Mouse (Mus musculus): Measurements from ENCODE around the gene Nid1.
"Not testable (repeated sequence)": the region's sequence is repeated elsewhere in the genome, so short reads cannot be mapped to it uniquely, and the experiment has no call there.

Gene Nid1

GRCm38 (mm10) chr13:13437460-13438015 is at the start of gene Nid1:
Gene Nid1 (plus strand): TSS chr13:13437551.
- DNase-seq (ENCODE audit: low read depth), result not testable (repeated sequence)

GRCm38 (mm10) chr13:13393228-13394095 is 43.9 kb upstream of the Nid1 start, which contains the start of gene Gpr137b:
Gene Gpr137b (minus strand): TSS chr13:13394014.
- DNase-seq (ENCODE audit: low read depth), result peak; percentile 2

GRCm38 (mm10) chr13:13394096-13394395 is 43.3 kb upstream of the Nid1 start:
- peak; percentile 11 for DNase-seq (ENCODE audit: low read depth)

GRCm38 (mm10) chr13:13400851-13401250 is 36.5 kb upstream of the Nid1 start:
- DNase-seq (ENCODE audit: low read depth), result not testable (repeated sequence)

- DNase-seq (ENCODE audit: low read depth), result not testable (repeated sequence)
These were observed 34.5 kb upstream of the Nid1 start for GRCm38 (mm10) chr13:13402818-13403217.

GRCm38 (mm10) chr13:13403366-13403765 is 34.0 kb upstream of the Nid1 start:
- DNase-seq (ENCODE audit: low read depth), result not testable (repeated sequence)

- not testable (repeated sequence) for DNase-seq (ENCODE audit: low read depth)
These were observed 33.5 kb upstream of the Nid1 start for GRCm38 (mm10) chr13:13403839-13404238.

GRCm38 (mm10) chr13:13404517-13405155 is 32.7 kb upstream of the Nid1 start:
- not testable (repeated sequence) for DNase-seq (ENCODE audit: low read depth)

GRCm38 (mm10) chr13:13405511-13405910 is 31.8 kb upstream of the Nid1 start:
- DNase-seq (ENCODE audit: low read depth), result not testable (repeated sequence)

GRCm38 (mm10) chr13:13414206-13414605 is 23.1 kb upstream of the Nid1 start:
- no peak for DNase-seq (ENCODE audit: low read depth)

GRCm38 (mm10) chr13:13415120-13416006 is 22.0 kb upstream of the Nid1 start:
- DNase-seq (ENCODE audit: low read depth), result peak; percentile 45

- DNase-seq (ENCODE audit: low read depth), result not testable (repeated sequence)
These were observed 21.4 kb upstream of the Nid1 start for GRCm38 (mm10) chr13:13416007-13416337.

- DNase-seq (ENCODE audit: low read depth), result peak; percentile 0
These were observed 18.5 kb upstream of the Nid1 start for GRCm38 (mm10) chr13:13418859-13419258.

- DNase-seq (ENCODE audit: low read depth), result not testable (repeated sequence)
These were observed 14.1 kb upstream of the Nid1 start for GRCm38 (mm10) chr13:13423301-13423700.

- not testable (repeated sequence) for DNase-seq (ENCODE audit: low read depth)
These were observed 1.2 kb upstream of the Nid1 start for GRCm38 (mm10) chr13:13436161-13436560.

GRCm38 (mm10) chr13:13438112-13438953 is 982 bp downstream of the Nid1 start:
- DNase-seq (ENCODE audit: low read depth), result not testable (repeated sequence)

GRCm38 (mm10) chr13:13445601-13446000 is 8.2 kb downstream of the Nid1 start:
- not testable (repeated sequence) for DNase-seq (ENCODE audit: low read depth)

GRCm38 (mm10) chr13:13446711-13447443 is 9.5 kb downstream of the Nid1 start:
- not testable (repeated sequence) for DNase-seq (ENCODE audit: low read depth)

GRCm38 (mm10) chr13:13449981-13450380 is 12.6 kb downstream of the Nid1 start:
- DNase-seq (ENCODE audit: low read depth), result not testable (repeated sequence)

- DNase-seq (ENCODE audit: low read depth), result not testable (repeated sequence)
These were observed 13.6 kb downstream of the Nid1 start for GRCm38 (mm10) chr13:13450931-13451330.

Measured in induced T-regulatory cell, adult 2 months (primary cell).